Comparison of ENCODE assay signal across 8 mouse cellular contexts in genomic region chr2:64948418-64949169, GRCm38 (mm10).
DNase-seq lines count a peak whose midpoint lies in the region; ATAC-seq lines count a peak whose summit lies in the region.

No protein-coding gene starts in this region.

- WGBS in heart, embryonic 16.5 days, result 82% methylated on average over 12 of the region's 12 CpGs

- H3K4me2 ChIP-seq in heart, embryonic 16.5 days (ENCODE audit: low read depth, low read length), result no peak overlapping the region

- no peak overlapping the region for H3K9ac ChIP-seq in heart, embryonic 16.5 days (ENCODE audit: low read length)

- no peak overlapping the region for H3K27ac ChIP-seq in heart, embryonic 16.5 days (ENCODE audit: low read length)

- peak; percentile 58; the same call in 1 of the 2 replicates for ATAC-seq in heart, embryonic 16.5 days (replicated peaks; ENCODE audit: extremely low read depth, insufficient read depth, low FRiP score)
- ATAC-seq in granulocyte monocyte progenitor cell, adult 5-6 weeks (replicated peaks; ENCODE audit: poor library complexity, severe bottlenecking), result peak; percentile 69

- no peak overlapping the region for H3K4me3 ChIP-seq in heart, embryonic 16.5 days (ENCODE audit: low read length)

- DNase-seq in heart, adult 9 months (ENCODE audit: low spot score in 2 of 2), result no peak
- peak; percentile 58 for DNase-seq in embryo, embryonic 10.5 days (ENCODE audit: low spot score)
- peak; percentile 57 to 68 for DNase-seq in layer of hippocampus, postnatal 14 days (ENCODE audit: low spot score in 2 of 2)
- DNase-seq in mesoderm, embryonic 11.5 days (ENCODE audit: low read depth, low spot score), result peak; percentile 13
- DNase-seq in T-cell, adult 2 months (ENCODE audit: low spot score), result no peak
- DNase-seq in spleen, postnatal 4 days (ENCODE audit: low spot score in 2 of 2), result no peak

- no peaks in the 10 kb centered on the region; the same call in 1 of the 2 replicates for H3K9me3 ChIP-seq in heart, embryonic 16.5 days (replicated peaks; ENCODE audit: control insufficient read depth, low read length)

- no peaks in the 10 kb centered on the region for H3K27me3 ChIP-seq in heart, embryonic 16.5 days (ENCODE audit: control insufficient read depth, insufficient read depth, low read length)

- H3K4me1 ChIP-seq in heart, embryonic 16.5 days (ENCODE audit: control insufficient read depth, insufficient read depth, low read length), result no peaks in the 10 kb centered on the region

- peaks cover 6% of the 10 kb centered on the region for H3K36me3 ChIP-seq in heart, embryonic 16.5 days (ENCODE audit: control insufficient read depth, insufficient read depth)

Comparison
In these comparisons a context has a peak if more than half of its experiments do, and no peak if none do; other contexts are left out.
1. DNase-seq: peak in embryo, embryonic 10.5 days (single experiment), layer of hippocampus, postnatal 14 days (2 of 2) and mesoderm, embryonic 11.5 days (single experiment); none in heart, adult 9 months (0 of 2), T-cell, adult 2 months (single experiment) and spleen, postnatal 4 days (0 of 2).